Mouse (Mus musculus) cortical plate, adult 2 months (tissue): Measurements from ENCODE around the gene Rbm47.

Experiments
- CTCF ChIP-seq: fragments of 200-500 bp; IDR thresholded peaks from 2 replicates; pipeline ENCODE4 v1.5.1; 2011; ENCODE audit warnings: mild to moderate bottlenecking, control low read depth, low read length; ENCODE audit not compliant: insufficient read depth; ENCODE audit errors: extremely low read depth
- POLR2A ChIP-seq: fragments of 200-500 bp; IDR thresholded peaks from 2 replicates; pipeline ENCODE4 v1.6.1; 2011; ENCODE audit warnings: mild to moderate bottlenecking, low read length, control low read depth; ENCODE audit not compliant: insufficient read depth; ENCODE audit errors: extremely low read depth

DNA sequence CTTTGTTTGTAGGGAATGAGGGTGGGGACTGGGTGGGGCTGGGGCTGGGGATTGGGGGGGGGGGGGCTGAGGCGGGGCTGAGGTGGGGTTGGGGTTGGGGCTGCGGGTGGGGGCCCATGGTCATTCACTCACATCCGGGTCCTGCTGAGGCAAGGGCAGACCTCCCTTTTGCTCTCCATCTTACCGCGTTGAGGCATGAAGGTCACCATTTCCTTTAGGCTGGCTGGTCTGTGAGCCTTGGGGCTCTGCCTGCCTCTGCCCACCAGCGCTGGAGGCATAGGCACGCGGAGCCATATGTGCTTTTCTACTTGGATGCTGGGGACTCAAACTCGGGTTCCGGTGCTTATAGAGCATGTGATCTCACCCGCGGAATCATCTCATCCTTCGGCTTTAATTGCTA is 197.2 kb downstream of the Rbm47 start:
- TF ChIP-seq CTCF (no peak), POLR2A (no peak)
